Mouse (Mus musculus) limb, embryonic 12.5 days (tissue): ENCODE results near the gene Slc35f4. TPM values are rescaled to one million over a fixed set of nuclear protein-coding genes. Genes with fewer than 3 reads are reported as not detected.

Experiments used
- ATAC-seq: fragments of 200-750 bp; cut with Nextera tagmentation; 2 replicates; pipeline ENCODE4 v1.8.0; 2017; ENCODE audit warnings: low read depth, moderate TSS enrichment; ENCODE audit not compliant: insufficient number of reproducible peaks, insufficient read depth, low FRiP score, low TSS enrichment
- H3K27ac ChIP-seq: fragments of 300-500 bp; sonication (generic); 2 replicates; pipeline ENCODE4 v1.5.1; 2016; ENCODE audit warnings: mild to moderate bottlenecking, moderate library complexity
- H3K27me3 ChIP-seq: fragments of 300-500 bp; sonication (generic); 2 replicates; pipeline ENCODE4 v1.6.1; 2016; ENCODE audit warnings: mild to moderate bottlenecking, moderate library complexity
- H3K36me3 ChIP-seq: fragments of 300-500 bp; sonication (generic); 2 replicates; pipeline ENCODE4 v1.6.1; 2016; ENCODE audit warnings: mild to moderate bottlenecking, moderate library complexity
- H3K4me1 ChIP-seq: fragments of 300-500 bp; sonication (generic); replicated peaks from 2 replicates; pipeline ENCODE4 v1.6.1; 2016
- H3K4me2 ChIP-seq: fragments of 300-500 bp; sonication (generic); 2 replicates; pipeline ENCODE4 v1.6.1; 2016; ENCODE audit warnings: mild to moderate bottlenecking, moderate library complexity
- H3K4me3 ChIP-seq: fragments of 300-500 bp; sonication (generic); replicated peaks from 2 replicates; pipeline ENCODE4 v1.5.1; 2016; ENCODE audit warnings: mild to moderate bottlenecking
- H3K9ac ChIP-seq: fragments of 300-500 bp; sonication (generic); replicated peaks from 2 replicates; pipeline ENCODE4 v1.6.1; 2016; ENCODE audit warnings: mild to moderate bottlenecking, moderate library complexity
- H3K9me3 ChIP-seq: fragments of 300-500 bp; sonication (generic); 2 replicates; pipeline ENCODE4 v1.6.1; 2016; ENCODE audit warnings: mild to moderate bottlenecking, moderate library complexity
- WGBS: fragments of 180-500 bp; shearing (Covaris S2); methylation state at CpG from one replicate; pipeline ENCODE4 v1.1.7; 2016; 5-methylcytosine and 5-hydroxymethylcytosine counted together
- microRNA-seq: library from miRNA; unstranded; fragments of <30 nt; microRNA quantifications from one replicate; pipeline ENCODE4, GENCODE M21; 2017
- polyA plus RNA-seq: library from polyadenylated mRNA; unstranded; fragments of >200 nt; fragmentation: Nextera tagmentation; extraction: Ambion mirVana; gene quantifications from 2 replicates; pipeline ENCODE4 v1.2.1, GENCODE M21; 2016

Gene Slc35f4
- polyA plus RNA-seq, 1 experiment from 2014 or later: not detected

DNA sequence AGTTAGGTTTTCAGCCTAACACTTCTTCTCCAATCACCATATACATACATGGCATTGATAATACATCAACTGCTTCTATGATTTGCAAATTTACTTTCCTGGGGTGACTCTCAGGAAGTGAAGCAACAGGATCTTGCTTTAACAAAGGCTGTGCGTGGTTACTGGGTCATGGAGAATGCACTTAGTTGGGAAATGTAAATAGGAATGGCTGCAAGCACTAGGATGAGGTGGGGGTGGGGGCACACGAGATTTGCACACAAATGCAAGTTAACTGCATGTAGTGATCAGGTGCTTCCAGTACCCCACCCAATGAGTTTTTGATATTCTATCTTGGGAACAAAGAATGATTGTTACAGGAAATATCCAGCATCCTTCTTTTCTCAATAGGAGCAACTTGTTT, 250.5 kb downstream of the Slc35f4 start:
- ATAC-seq: no peak
- Histone ChIP-seq H3K9ac (no peak overlapping the region), H3K9me3 (no peaks in the 10 kb centered on the region), H3K27ac (no peak overlapping the region), H3K4me1 (no peaks in the 10 kb centered on the region), H3K4me3 (no peak overlapping the region), H3K4me2 (no peak overlapping the region), H3K36me3 (no peaks in the 10 kb centered on the region), H3K27me3 (no peaks in the 10 kb centered on the region)
- 52% methylated on average over 2 of the region's 2 CpGs for WGBS

DNA sequence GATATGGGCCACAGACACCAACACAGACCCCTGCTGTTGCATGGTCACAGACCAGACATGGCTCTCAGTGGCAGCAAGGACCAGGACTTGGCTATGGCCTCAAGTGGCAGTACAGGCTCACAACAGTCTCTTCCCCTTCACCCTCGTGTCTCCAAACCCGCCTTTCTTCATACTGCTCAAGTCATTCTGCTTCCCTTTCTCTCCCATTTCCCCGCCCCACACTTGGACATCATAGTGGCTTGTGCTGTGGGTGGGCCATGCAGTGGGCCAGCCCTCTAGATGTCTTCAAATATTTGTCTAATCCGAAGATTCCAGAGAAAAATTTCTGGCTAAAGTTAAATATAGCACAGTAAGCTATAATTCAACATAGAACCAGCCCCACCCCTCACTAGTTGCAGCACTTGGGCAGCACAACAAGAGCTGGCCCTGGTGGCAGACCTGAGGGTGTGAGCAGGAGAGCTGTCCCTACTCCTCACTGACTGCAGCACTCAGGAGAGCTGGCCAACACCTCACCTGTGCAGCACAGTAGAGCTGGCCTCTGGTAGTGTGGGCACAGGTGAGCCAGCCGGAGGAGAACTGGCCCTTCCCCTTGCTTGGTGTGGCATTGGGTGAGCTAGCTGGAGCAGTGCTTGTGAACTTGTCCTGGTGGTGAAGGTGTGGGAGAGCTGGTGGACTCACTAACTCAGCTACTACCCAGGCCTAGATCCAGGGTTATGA, 260.4 kb downstream of the Slc35f4 start:
- WGBS: 79% methylated on average over 5 of the region's 5 CpGs
- Histone ChIP-seq H3K27me3 (no peaks in the 10 kb centered on the region), H3K4me2 (no peak overlapping the region), H3K4me3 (no peak overlapping the region), H3K36me3 (no peaks in the 10 kb centered on the region), H3K27ac (no peak overlapping the region), H3K4me1 (no peaks in the 10 kb centered on the region), H3K9ac (no peak overlapping the region), H3K9me3 (no peaks in the 10 kb centered on the region)
- no peak for ATAC-seq

Small RNA genes lying within 50 kb of the gene (microRNA-seq; reads per million reads assigned to microRNA genes)
- gene Gm22949: not detected
